Mouse (Mus musculus) thymus, adult 2 months (tissue): Measurements from ENCODE around the gene Dnajc11.

Experiments
- CTCF ChIP-seq: fragments of 200-500 bp; IDR thresholded peaks from 2 replicates; pipeline ENCODE4 v1.5.1; 2012; ENCODE audit warnings: mild to moderate bottlenecking, control low read depth, low read length, moderate library complexity, borderline replicate concordance; ENCODE audit not compliant: control insufficient read depth, poor library complexity, insufficient read depth; ENCODE audit errors: extremely low read depth
- POLR2A ChIP-seq: fragments of 200-500 bp; IDR thresholded peaks from 2 replicates; pipeline ENCODE4 v1.6.1; 2012; ENCODE audit warnings: mild to moderate bottlenecking, low read length, control low read depth, moderate library complexity; ENCODE audit not compliant: control insufficient read depth, poor library complexity, insufficient read depth; ENCODE audit errors: extremely low read depth

GRCm38 (mm10) chr4:152000906-152001305 is 67.4 kb downstream of the Dnajc11 start:
- TF ChIP-seq POLR2A: no peak
- no peak for TF ChIP-seq CTCF
